Mouse (Mus musculus): Measurements from ENCODE around the gene Scfd2. TPM values are rescaled to one million over a fixed set of nuclear protein-coding genes. Genes with fewer than 3 reads are reported as not detected.

Gene Scfd2
- polyA plus RNA-seq, 1 experiment from 2014 or later: 15.9 TPM

GRCm38 (mm10) chr5:74194027-74194840 lies 337.3 kb downstream of the Scfd2 start:
- Histone ChIP-seq H3K4me3 (ENCODE audit: low read depth, low read length) (peak overlapping the region; percentile 87), H3K36me3 (ENCODE audit: control insufficient read depth, insufficient read depth, low read length) (peaks cover 12% of the 10 kb centered on the region), H3K9ac (ENCODE audit: low read length) (peak overlapping the region; percentile 94), H3K9me3 (ENCODE audit: control insufficient read depth, low read length) (no peaks in the 10 kb centered on the region), H3K27ac (replicated peaks; ENCODE audit: low read depth, low read length) (peak overlapping the region; percentile 60), H3K27me3 (ENCODE audit: control insufficient read depth, insufficient read depth, low read length) (no peaks in the 10 kb centered on the region), H3K4me1 (ENCODE audit: control insufficient read depth, insufficient read depth, low read length) (peaks cover 42% of the 10 kb centered on the region), H3K4me2 (ENCODE audit: low read depth, severe bottlenecking) (peak overlapping the region; percentile 92)
- DNase-seq (ENCODE audit: low spot score) (peak; percentile 63), ATAC-seq (ENCODE audit: insufficient number of reproducible peaks, low FRiP score, low TSS enrichment, low read depth) (peak; percentile 12; the same call in 1 of the 2 replicates)
- 17% methylated on average over 16 of the region's 16 CpGs for WGBS

DNA sequence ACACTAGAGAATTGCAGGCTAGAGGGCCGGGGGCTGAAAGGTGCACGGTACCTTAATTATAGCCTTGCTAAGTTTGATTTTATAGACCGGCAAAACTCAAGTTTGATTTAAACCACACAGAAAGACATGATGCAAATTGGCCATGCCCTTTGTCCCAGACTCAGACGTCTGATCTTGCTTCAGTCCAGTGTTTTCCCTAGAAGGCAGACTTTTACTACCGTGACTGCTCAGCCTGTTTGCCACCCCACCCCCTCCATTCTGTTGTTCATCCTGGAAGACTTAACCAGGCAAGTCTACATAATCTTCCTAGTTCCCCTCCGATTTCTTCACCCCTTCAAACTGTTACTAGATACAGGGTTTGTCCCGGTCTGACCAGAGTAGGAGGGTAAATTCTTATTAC lies 337.9 kb downstream of the Scfd2 start:
- Histone ChIP-seq H3K36me3 (ENCODE audit: control insufficient read depth, insufficient read depth, low read length) (peaks cover 12% of the 10 kb centered on the region), H3K27ac (replicated peaks; ENCODE audit: low read depth, low read length) (peak overlapping the region; percentile 60), H3K27me3 (ENCODE audit: control insufficient read depth, insufficient read depth, low read length) (no peaks in the 10 kb centered on the region), H3K4me1 (ENCODE audit: control insufficient read depth, insufficient read depth, low read length) (peaks cover 39% of the 10 kb centered on the region), H3K9ac (ENCODE audit: low read length) (no peak overlapping the region), H3K4me3 (ENCODE audit: low read depth, low read length) (no peak overlapping the region), H3K9me3 (ENCODE audit: control insufficient read depth, low read length) (no peaks in the 10 kb centered on the region), H3K4me2 (ENCODE audit: low read depth, severe bottlenecking) (peak overlapping the region; percentile 92)
- DNase-seq (ENCODE audit: low spot score) (peak; percentile 50), ATAC-seq (ENCODE audit: insufficient number of reproducible peaks, low FRiP score, low TSS enrichment, low read depth) (no peak)
- 18% methylated on average over 7 of the region's 7 CpGs for WGBS

DNA sequence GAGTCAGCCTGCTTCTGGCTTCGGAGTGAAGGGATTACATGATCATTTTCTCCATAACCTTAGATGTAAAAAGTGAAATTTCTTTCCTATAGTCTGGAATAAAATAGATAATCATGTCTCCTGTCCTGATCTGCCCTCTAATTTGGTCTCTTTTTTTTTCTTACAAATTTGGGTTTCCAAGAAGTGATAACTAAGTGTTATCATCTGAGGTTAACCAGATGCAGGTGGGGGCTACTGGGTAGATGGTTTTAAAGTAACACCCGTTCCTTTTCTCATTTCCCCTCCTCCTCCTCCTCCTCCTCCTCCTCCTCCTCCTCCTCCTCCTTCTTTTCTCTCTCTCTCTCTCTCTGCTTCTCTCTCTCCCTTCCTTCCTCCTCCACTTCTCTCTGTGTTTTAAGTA lies 338.6 kb downstream of the Scfd2 start:
- Histone ChIP-seq H3K36me3 (ENCODE audit: control insufficient read depth, insufficient read depth, low read length) (peaks cover 6% of the 10 kb centered on the region), H3K27me3 (ENCODE audit: control insufficient read depth, insufficient read depth, low read length) (no peaks in the 10 kb centered on the region), H3K4me2 (ENCODE audit: low read depth, severe bottlenecking) (no peak overlapping the region), H3K4me1 (ENCODE audit: control insufficient read depth, insufficient read depth, low read length) (peaks cover 33% of the 10 kb centered on the region), H3K9me3 (ENCODE audit: control insufficient read depth, low read length) (no peaks in the 10 kb centered on the region), H3K9ac (ENCODE audit: low read length) (no peak overlapping the region), H3K27ac (replicated peaks; ENCODE audit: low read depth, low read length) (0 out of 2 replicates have a peak overlapping the region, but pooled peaks have one; percentile 21), H3K4me3 (ENCODE audit: low read depth, low read length) (no peak overlapping the region)
- no peak for DNase-seq (ENCODE audit: low spot score)
- no peak for ATAC-seq (ENCODE audit: insufficient number of reproducible peaks, low FRiP score, low TSS enrichment, low read depth)
- WGBS: 34% methylated on average over 2 of the region's 2 CpGs

DNA sequence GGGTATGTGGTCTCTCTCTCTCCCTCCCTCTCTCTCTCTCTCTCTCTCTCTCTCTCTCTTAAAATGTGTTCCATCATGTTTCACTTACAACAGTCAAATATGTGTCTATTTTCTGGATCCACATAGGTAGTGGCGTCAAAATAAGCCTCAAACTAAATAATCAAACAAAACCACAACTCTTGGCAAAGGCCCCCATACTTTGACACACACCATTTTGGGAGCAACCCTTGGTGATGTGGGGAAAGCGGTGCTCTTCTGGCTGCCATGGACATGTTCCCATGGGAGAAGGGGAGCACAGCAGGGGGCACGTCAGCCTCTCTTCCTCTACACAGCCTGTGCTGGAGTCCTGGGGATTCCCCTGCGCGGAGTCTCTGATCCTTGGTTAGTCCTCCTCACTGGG lies 340.6 kb downstream of the Scfd2 start:
- DNase-seq (ENCODE audit: low spot score) (no peak), ATAC-seq (ENCODE audit: insufficient number of reproducible peaks, low FRiP score, low TSS enrichment, low read depth) (no peak)
- Histone ChIP-seq H3K4me2 (ENCODE audit: low read depth, severe bottlenecking) (no peak overlapping the region), H3K9me3 (ENCODE audit: control insufficient read depth, low read length) (no peaks in the 10 kb centered on the region), H3K27me3 (ENCODE audit: control insufficient read depth, insufficient read depth, low read length) (no peaks in the 10 kb centered on the region), H3K27ac (replicated peaks; ENCODE audit: low read depth, low read length) (no peak overlapping the region), H3K9ac (ENCODE audit: low read length) (no peak overlapping the region), H3K4me1 (ENCODE audit: control insufficient read depth, insufficient read depth, low read length) (peaks cover 22% of the 10 kb centered on the region), H3K36me3 (ENCODE audit: control insufficient read depth, insufficient read depth, low read length) (no peaks in the 10 kb centered on the region), H3K4me3 (ENCODE audit: low read depth, low read length) (no peak overlapping the region)
- 91% methylated on average over 5 of the region's 5 CpGs for WGBS

- Histone ChIP-seq H3K27me3 (ENCODE audit: control insufficient read depth, insufficient read depth, low read length) (no peaks in the 10 kb centered on the region), H3K4me1 (ENCODE audit: control insufficient read depth, insufficient read depth, low read length) (peaks cover 22% of the 10 kb centered on the region), H3K9me3 (ENCODE audit: control insufficient read depth, low read length) (no peaks in the 10 kb centered on the region), H3K9ac (ENCODE audit: low read length) (no peak overlapping the region), H3K27ac (replicated peaks; ENCODE audit: low read depth, low read length) (no peak overlapping the region), H3K4me3 (ENCODE audit: low read depth, low read length) (no peak overlapping the region), H3K36me3 (ENCODE audit: control insufficient read depth, insufficient read depth, low read length) (no peaks in the 10 kb centered on the region), H3K4me2 (ENCODE audit: low read depth, severe bottlenecking) (no peak overlapping the region)
- WGBS: 55% methylated on average over 9 of the region's 9 CpGs
- DNase-seq (ENCODE audit: low spot score): no peak
- ATAC-seq (ENCODE audit: insufficient number of reproducible peaks, low FRiP score, low TSS enrichment, low read depth): no peak
These were observed 341.4 kb downstream of the Scfd2 start for GRCm38 (mm10) chr5:74190161-74190491.

DNA sequence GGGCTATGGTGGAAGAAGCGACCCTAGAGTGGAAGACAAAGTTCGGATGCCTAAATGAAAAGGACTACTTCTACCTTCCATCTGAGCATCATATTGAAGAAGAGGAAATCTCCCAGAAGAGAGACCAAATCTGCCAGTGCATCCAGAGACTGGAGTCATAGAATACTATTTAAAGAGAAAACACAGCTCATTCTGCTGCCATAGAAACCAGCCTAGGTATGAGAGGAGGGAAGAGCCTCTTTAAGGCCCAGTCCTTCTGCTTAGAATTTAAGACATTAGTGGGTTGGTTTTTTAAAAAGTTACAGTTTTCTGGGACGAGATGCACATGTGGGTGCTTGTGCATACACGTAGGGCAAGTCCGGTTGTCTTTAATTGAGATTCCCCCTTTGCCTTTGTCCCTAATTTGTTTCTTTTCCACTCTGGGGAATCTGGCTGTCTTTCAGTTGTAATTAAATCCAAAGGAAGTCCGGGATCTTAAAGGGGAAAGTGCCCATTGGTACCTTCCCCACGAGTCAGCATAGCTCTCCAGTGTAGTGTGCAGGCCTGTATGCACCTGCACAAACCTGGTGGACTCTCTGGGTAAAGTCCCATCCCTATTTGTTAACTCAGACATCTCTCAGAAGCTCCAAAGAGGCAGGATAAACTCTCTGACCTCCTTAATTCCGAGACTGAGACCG lies 341.9 kb downstream of the Scfd2 start:
- H3K27ac ChIP-seq (replicated peaks; ENCODE audit: low read depth, low read length): no peak overlapping the region
- 64% methylated on average over 9 of the region's 9 CpGs for WGBS

GRCm38 (mm10) chr5:74188886-74189285 lies 342.7 kb downstream of the Scfd2 start:
- H3K36me3 ChIP-seq (ENCODE audit: control insufficient read depth, insufficient read depth, low read length): no peaks in the 10 kb centered on the region
- no peak overlapping the region for H3K27ac ChIP-seq (replicated peaks; ENCODE audit: low read depth, low read length)
- DNase-seq (ENCODE audit: low spot score) (no peak), ATAC-seq (ENCODE audit: insufficient number of reproducible peaks, low FRiP score, low TSS enrichment, low read depth) (no peak)
- H3K4me2 ChIP-seq (ENCODE audit: low read depth, severe bottlenecking): no peak overlapping the region
- 81% methylated on average over 8 of the region's 8 CpGs for WGBS
- H3K9ac ChIP-seq (ENCODE audit: low read length): no peak overlapping the region
- no peak overlapping the region for H3K4me3 ChIP-seq (ENCODE audit: low read depth, low read length)
- no peaks in the 10 kb centered on the region for H3K9me3 ChIP-seq (ENCODE audit: control insufficient read depth, low read length)
- H3K27me3 ChIP-seq (ENCODE audit: control insufficient read depth, insufficient read depth, low read length): no peaks in the 10 kb centered on the region
- peaks cover 12% of the 10 kb centered on the region for H3K4me1 ChIP-seq (ENCODE audit: control insufficient read depth, insufficient read depth, low read length)

More for the DNA sequence above, 341.9 kb downstream of the Scfd2 start:
- H3K36me3 ChIP-seq (ENCODE audit: control insufficient read depth, insufficient read depth, low read length): no peaks in the 10 kb centered on the region
- DNase-seq (ENCODE audit: low spot score) (no peak), ATAC-seq (ENCODE audit: insufficient number of reproducible peaks, low FRiP score, low TSS enrichment, low read depth) (no peak)
- H3K27me3 ChIP-seq (ENCODE audit: control insufficient read depth, insufficient read depth, low read length): no peaks in the 10 kb centered on the region
- H3K9me3 ChIP-seq (ENCODE audit: control insufficient read depth, low read length): no peaks in the 10 kb centered on the region
- H3K4me1 ChIP-seq (ENCODE audit: control insufficient read depth, insufficient read depth, low read length): peaks cover 19% of the 10 kb centered on the region
- no peak overlapping the region for H3K9ac ChIP-seq (ENCODE audit: low read length)
- no peak overlapping the region for H3K4me3 ChIP-seq (ENCODE audit: low read depth, low read length)
- no peak overlapping the region for H3K4me2 ChIP-seq (ENCODE audit: low read depth, severe bottlenecking)

DNA sequence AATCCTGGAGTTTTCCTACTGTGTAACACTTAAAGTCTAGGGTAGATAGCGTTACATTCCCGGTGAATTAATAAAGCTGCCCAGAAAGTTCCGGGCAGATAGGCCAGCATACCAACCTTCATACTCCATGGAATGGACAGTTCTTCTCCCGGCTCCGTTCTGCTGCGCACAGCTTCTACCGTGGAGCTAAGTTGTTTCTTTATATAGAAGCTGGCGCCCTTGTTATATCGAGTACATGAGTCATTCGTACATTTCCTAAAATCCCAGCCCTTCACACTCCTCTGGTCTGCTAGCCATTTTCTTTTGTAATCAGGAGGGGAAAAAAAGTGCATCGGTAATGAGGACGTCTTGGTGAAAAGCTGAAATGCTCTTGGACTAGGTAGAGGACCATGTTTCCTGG lies 343.5 kb downstream of the Scfd2 start:
- Histone ChIP-seq H3K4me3 (ENCODE audit: low read depth, low read length) (no peak overlapping the region), H3K4me1 (ENCODE audit: control insufficient read depth, insufficient read depth, low read length) (peaks cover 6% of the 10 kb centered on the region), H3K27me3 (ENCODE audit: control insufficient read depth, insufficient read depth, low read length) (no peaks in the 10 kb centered on the region), H3K36me3 (ENCODE audit: control insufficient read depth, insufficient read depth, low read length) (no peaks in the 10 kb centered on the region), H3K9ac (ENCODE audit: low read length) (no peak overlapping the region), H3K9me3 (ENCODE audit: control insufficient read depth, low read length) (no peaks in the 10 kb centered on the region), H3K27ac (replicated peaks; ENCODE audit: low read depth, low read length) (no peak overlapping the region), H3K4me2 (ENCODE audit: low read depth, severe bottlenecking) (no peak overlapping the region)
- DNase-seq (ENCODE audit: low spot score) (no peak), ATAC-seq (ENCODE audit: insufficient number of reproducible peaks, low FRiP score, low TSS enrichment, low read depth) (no peak)
- WGBS: 94% methylated on average over 12 of the region's 12 CpGs
